Comparison of ENCODE assay signal across 16 mouse cellular contexts in the genomic region with DNA sequence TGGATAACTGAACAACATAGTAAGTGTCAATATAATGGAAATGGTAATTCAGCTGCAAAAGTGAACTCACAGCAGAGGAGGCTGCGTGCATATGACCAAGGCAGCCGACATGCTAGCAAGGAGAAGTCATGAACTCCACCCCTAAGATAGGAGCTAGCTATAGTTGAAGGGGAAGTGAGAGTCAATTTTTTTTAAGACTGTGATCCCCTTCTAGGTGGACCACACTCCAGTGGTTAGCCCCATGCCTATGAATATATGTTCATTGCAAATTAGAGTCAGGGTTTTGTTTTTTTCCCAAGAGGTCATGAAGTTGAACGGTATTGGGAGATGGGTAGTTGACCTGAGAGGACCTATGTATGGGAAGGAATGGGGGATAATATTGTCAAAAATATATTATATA.
"Had no signal": no experiment of that assay in that cellular context is flagged by ENCODE, and none has a peak within 500 bp of the region (broad histone marks: within the 10 kb centered on the region; RNA-seq: fewer than 3 reads in every experiment).

No protein-coding gene starts in this region.

- H3K4me1 ChIP-seq: neural tube, embryonic 12.5 days; neural tube, embryonic 13.5 days; neural tube, embryonic 15.5 days; stomach, embryonic 15.5 days had no signal

- DNase-seq: retina, postnatal 1 day; right cerebral cortex, postnatal 14 days; right cerebral cortex, postnatal 25 days; right cerebral cortex, postnatal 4 days; spleen, adult 18-20 months; thymus, adult 18-20 months; thymus, adult 2 months; thymus, postnatal 14 days; thymus, postnatal 25 days; thymus, postnatal 36 days; thymus, postnatal 4 days had no signal

- H3K9me3 ChIP-seq: neural tube, embryonic 12.5 days; neural tube, embryonic 13.5 days; neural tube, embryonic 15.5 days; stomach, embryonic 15.5 days had no signal

- H3K27me3 ChIP-seq: neural tube, embryonic 12.5 days; neural tube, embryonic 13.5 days; neural tube, embryonic 15.5 days; stomach, embryonic 15.5 days had no signal

- H3K36me3 ChIP-seq: neural tube, embryonic 12.5 days; neural tube, embryonic 13.5 days; neural tube, embryonic 15.5 days; stomach, embryonic 15.5 days had no signal

- H3K9ac ChIP-seq: neural tube, embryonic 12.5 days; neural tube, embryonic 13.5 days; neural tube, embryonic 15.5 days; stomach, embryonic 15.5 days had no signal

- H3K4me2 ChIP-seq: neural tube, embryonic 12.5 days; neural tube, embryonic 13.5 days; neural tube, embryonic 15.5 days; stomach, embryonic 15.5 days had no signal

- H3K4me3 ChIP-seq: neural tube, embryonic 12.5 days; neural tube, embryonic 13.5 days; neural tube, embryonic 15.5 days; stomach, embryonic 15.5 days had no signal

- H3K27ac ChIP-seq: neural tube, embryonic 12.5 days; neural tube, embryonic 13.5 days; neural tube, embryonic 15.5 days; stomach, embryonic 15.5 days; stomach, postnatal 0 days had no signal
